Mouse (Mus musculus): Measurements from ENCODE around the gene Bcl6b.
A peak's percentile ranks its signal among the peaks of the same experiment; 100 is the strongest.

Gene Bcl6b

GRCm38 (mm10) chr11:70233016-70233415, 3.4 kb upstream of the Bcl6b start:
- no peak for DNase-seq (ENCODE audit: low spot score)

GRCm38 (mm10) chr11:70232546-70232945, 2.9 kb upstream of the Bcl6b start:
- DNase-seq (ENCODE audit: low spot score), result no peak

- DNase-seq (ENCODE audit: low spot score), result peak; percentile 77
These were observed 685 bp upstream of the Bcl6b start for GRCm38 (mm10) chr11:70230239-70230727.

- peak; percentile 74 for DNase-seq (ENCODE audit: low spot score)
These were observed 770 bp downstream of the Bcl6b start for GRCm38 (mm10) chr11:70228828-70229227.

GRCm38 (mm10) chr11:70227661-70228245, 1.8 kb downstream of the Bcl6b start:
- DNase-seq (ENCODE audit: low spot score), result no peak

GRCm38 (mm10) chr11:70227126-70227525, 2.5 kb downstream of the Bcl6b start:
- no peak for DNase-seq (ENCODE audit: low spot score)

GRCm38 (mm10) chr11:70226602-70226890, 3.1 kb downstream of the Bcl6b start:
- no peak for DNase-seq (ENCODE audit: low spot score)

GRCm38 (mm10) chr11:70225798-70226601, 3.6 kb downstream of the Bcl6b start:
- DNase-seq (ENCODE audit: low spot score), result no peak

GRCm38 (mm10) chr11:70223724-70224123, 5.9 kb downstream of the Bcl6b start:
- DNase-seq (ENCODE audit: low spot score), result no peak

- peak; percentile 86 for DNase-seq (ENCODE audit: low spot score)
These were observed 7.7 kb downstream of the Bcl6b start for GRCm38 (mm10) chr11:70221603-70222500.

GRCm38 (mm10) chr11:70220731-70221602, 8.6 kb downstream of the Bcl6b start, which contains the start of gene Slc16a13:
Gene Slc16a13, minus strand, starts transcription at chr11:70221064.
- DNase-seq (ENCODE audit: low spot score), result peak; percentile 98

GRCm38 (mm10) chr11:70220323-70220722, 9.3 kb downstream of the Bcl6b start:
- no peak for DNase-seq (ENCODE audit: low spot score)

- no peak for DNase-seq (ENCODE audit: low spot score)
These were observed 9.7 kb downstream of the Bcl6b start for GRCm38 (mm10) chr11:70219873-70220272.

- no peak for DNase-seq (ENCODE audit: low spot score)
These were observed 10.7 kb downstream of the Bcl6b start for GRCm38 (mm10) chr11:70218741-70219470.

GRCm38 (mm10) chr11:70218039-70218438, 11.6 kb downstream of the Bcl6b start:
- DNase-seq (ENCODE audit: low spot score), result no peak

GRCm38 (mm10) chr11:70216103-70216502, 13.5 kb downstream of the Bcl6b start:
- DNase-seq (ENCODE audit: low spot score), result no peak

GRCm38 (mm10) chr11:70215301-70215700, 14.3 kb downstream of the Bcl6b start:
- DNase-seq (ENCODE audit: low spot score), result no peak

- no peak for DNase-seq (ENCODE audit: low spot score)
These were observed 14.8 kb downstream of the Bcl6b start for GRCm38 (mm10) chr11:70214856-70215209.

GRCm38 (mm10) chr11:70214191-70214855, 15.3 kb downstream of the Bcl6b start:
- no peak for DNase-seq (ENCODE audit: low spot score)

GRCm38 (mm10) chr11:70213736-70214135, 15.9 kb downstream of the Bcl6b start:
- no peak for DNase-seq (ENCODE audit: low spot score)

Measured in yolk sac, embryonic 10.5 days (tissue).